Mouse (Mus musculus) v-Abl transformed pro-B cells (cell line): ENCODE measurements at regions not wholly inside any gene's neighbourhood (a gene's known extent, or its start where the extent isn't known, plus 50 kb on each side); places are given as distances from the start of the nearest gene placed in this dataset.

Experiments
- in situ Hi-C, 2 experiments: fragments of 400-800 bp; cut with MboI; formaldehyde crosslinking; loops; one replicate each; pipeline ENCODE4 v1.15.1; 2025; ENCODE audit not compliant: unreplicated experiment in 2 of 2

GRCm38 (mm10) chr5:148788690-148789089 is 140.4 kb downstream of the Katnal1 start:
- in situ Hi-C loops = loop anchor here in 1 of 2 experiments (25.0 kb wide), 1 partner anchor 849 kb away; the partner anchor contains the start of gene Hsph1

GRCm38 (mm10) chr5:148787270-148787669 is 141.8 kb downstream of the Katnal1 start:
- in situ Hi-C loops = loop anchor here in 1 of 2 experiments (25.0 kb wide), 1 partner anchor 850 kb away; the partner anchor contains the start of gene Hsph1

DNA sequence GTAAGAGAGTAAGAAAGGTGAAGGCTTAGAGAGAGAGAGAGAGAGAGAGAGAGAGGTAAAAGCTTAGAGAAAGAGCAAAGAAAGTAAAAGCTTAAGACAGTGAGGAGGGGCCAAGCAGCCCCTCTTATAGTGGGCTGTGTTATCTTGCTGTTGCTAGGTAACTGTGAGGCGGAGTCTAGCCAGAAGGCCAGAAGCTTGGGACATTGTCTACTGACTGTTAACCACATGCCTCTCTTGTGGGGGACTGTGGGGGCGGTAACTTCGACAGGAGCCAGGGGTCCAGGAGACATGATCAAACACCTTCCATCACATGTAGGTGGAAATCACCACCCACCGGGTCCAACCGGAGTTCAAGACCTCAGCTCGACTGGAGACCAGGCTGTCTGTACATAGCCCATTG is 148.0 kb downstream of the Katnal1 start:
- in situ Hi-C loops = loop anchor here in 1 of 2 experiments (25.0 kb wide), 1 partner anchor 856 kb away; the partner anchor contains the start of gene Hsph1

DNA sequence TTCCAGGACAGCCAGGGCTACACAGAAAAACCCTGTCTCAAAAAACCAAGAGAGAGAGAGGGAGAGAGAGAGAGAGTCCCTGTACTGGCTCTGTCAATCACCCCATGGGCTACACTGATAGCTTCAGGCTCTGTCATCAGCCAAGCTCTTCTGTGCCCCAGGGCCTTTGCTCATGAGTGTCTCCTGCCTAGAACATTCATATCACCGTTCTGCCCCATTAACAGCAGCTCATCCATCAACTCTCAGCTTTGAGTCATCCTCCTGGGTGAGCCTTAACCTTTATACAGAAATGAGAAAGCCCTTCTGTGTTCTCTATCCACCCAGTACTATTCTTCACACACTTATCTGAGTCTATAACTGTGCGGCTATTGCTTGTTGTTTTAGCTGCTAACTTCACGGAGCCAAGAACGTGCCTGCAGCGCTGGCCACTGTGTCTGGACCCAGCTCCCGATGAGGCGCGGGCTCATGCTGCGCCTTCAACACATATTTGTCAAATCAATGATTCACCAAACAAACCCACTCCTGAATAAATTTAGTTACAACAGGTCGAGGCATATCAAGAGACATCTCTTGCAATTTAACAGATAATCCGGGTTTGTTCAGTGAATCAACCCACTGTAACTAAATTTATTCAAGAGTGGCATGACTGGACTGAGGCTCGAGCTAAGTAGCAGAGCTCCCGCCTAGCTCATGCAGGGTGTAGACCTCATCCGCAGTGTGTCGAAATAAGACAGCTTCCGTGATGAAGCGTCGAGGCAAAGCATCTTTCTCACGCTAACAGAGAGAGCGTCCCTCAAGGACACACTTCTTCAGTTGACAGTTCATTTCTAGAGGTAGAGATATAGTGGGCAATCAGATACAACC is 152.1 kb downstream of the Katnal1 start:
- in situ Hi-C loops = loop anchor here in 1 of 2 experiments (25.0 kb wide), 1 partner anchor 860 kb away; the partner anchor contains the start of gene Hsph1

- in situ Hi-C loops = loop anchor here in 1 of 2 experiments (25.0 kb wide), 1 partner anchor 862 kb away; the partner anchor contains the start of gene Hsph1
Observed at GRCm38 (mm10) chr5:148775232-148775631, 153.9 kb downstream of the Katnal1 start.

DNA sequence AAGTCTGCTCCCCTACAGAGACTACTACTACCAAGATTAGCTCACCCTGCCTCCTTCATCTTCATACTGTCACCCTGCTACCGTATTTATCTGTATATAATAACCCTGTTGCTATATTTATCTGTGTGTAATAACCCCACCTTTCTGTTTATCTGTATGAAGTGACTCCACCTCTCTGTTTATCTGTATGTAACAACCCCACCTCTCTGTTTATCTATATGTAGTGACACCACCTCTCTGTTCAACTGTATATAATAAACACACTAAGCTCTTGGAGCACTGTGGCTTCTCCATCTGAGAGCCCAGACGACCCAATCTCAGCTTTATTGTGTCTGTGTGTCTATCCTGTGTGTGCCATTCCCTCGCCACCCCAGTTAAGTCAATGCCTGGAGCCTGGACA is 154.7 kb downstream of the Katnal1 start:
- in situ Hi-C loops = no loop called here

DNA sequence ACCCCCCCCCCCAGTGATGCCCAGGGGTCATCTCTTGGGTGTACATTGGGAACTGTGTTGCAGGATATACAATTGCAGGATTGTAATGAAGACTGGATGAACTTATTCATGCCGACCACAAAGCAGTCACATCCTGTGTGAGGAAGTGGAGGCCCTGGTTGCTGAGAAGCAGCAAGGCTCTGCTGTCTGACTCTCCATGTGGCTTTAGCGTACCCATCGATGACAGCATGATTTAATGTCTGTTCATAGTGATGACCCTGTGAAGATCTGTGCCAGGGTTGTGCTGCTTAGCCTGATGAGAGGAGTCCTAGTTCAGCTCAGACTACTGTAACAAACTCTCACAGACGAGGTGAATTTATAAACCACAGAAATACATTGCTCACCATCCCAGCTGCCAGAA is 159.7 kb downstream of the Katnal1 start:
- in situ Hi-C loops = no loop called here

- in situ Hi-C loops = no loop called here
Observed at GRCm38 (mm10) chr5:148768346-148768745, 160.8 kb downstream of the Katnal1 start.

DNA sequence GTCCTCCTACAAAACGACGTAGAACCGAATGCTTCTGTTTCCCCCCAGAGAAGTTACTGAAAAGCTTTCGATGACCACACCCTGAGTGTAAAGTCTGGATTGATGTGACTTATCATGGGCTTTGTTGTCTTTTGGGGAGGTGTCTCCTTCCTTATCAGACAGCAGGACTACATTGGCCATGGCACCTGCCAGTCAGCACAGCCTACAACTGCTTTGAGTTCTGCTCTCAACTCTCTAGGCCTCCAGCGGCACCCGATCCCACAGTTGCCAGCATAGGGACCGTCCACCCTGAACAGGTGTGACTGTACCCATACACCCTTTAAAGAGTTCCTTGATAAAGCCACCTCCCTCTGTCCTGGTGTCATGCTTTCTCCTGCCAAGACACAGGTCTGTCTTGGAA is 163.1 kb downstream of the Katnal1 start:
- in situ Hi-C loops = no loop called here

- in situ Hi-C loops = no loop called here
Observed at GRCm38 (mm10) chr5:148760108-148760507, 169.0 kb downstream of the Katnal1 start.

DNA sequence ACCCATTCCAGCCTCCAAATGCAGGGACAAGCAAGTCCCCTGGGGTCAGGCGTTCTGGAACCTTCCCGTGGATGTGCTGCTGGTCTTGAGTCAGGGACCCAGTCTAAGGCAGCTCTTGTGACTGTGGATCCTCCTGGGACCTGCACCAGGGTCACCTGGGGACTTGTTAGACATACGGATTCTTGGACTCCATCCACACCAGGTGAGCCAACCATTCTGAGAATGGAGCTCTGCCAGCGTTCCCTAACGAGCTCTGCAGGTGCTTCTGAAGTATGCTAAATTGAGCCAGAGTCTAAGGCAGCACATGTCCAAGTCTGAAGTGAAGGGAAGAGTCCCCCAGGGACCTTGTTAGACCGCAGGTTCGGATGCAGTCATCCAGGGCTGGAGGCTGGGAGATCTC is 170.3 kb downstream of the Katnal1 start:
- in situ Hi-C loops = no loop called here

DNA sequence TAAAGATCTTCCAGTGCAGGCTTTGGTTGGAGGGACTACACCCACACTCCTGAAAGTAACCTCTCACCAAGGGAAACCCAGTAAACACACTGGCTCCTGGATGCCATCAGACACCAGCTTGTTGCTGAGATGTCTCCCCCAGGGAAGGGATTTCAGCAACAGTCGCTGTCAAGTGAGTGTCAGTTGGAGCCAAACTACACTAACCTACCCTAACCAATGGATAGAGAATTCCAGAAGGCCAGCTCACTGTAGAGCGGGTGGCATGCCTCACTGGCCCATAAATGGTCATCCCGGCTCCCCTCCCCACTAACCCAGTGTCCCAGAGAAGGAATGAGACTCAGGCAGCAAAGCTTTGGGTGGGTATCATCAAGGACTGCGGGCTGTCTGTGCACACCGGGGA is 171.4 kb downstream of the Katnal1 start:
- in situ Hi-C loops = no loop called here

DNA sequence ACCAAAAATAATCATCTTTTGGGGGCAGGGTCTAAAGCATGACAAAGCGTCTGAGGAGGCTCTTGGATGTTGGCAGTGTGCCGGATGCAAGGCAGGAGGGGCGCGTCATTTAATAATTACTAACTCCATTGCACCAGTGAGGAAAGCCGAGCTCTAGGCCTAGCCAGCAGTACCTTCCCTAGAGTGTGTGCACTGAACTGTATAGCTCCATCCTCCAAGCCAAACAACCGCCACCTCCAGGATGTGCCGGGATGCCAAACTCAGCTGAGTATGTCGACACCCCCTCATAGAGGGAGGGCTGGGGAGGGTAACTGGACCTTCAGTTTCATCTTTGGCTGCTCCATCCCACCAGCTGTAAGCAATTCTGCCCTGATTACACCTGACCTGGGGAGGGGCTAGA is 171.9 kb downstream of the Katnal1 start:
- in situ Hi-C loops = no loop called here

DNA sequence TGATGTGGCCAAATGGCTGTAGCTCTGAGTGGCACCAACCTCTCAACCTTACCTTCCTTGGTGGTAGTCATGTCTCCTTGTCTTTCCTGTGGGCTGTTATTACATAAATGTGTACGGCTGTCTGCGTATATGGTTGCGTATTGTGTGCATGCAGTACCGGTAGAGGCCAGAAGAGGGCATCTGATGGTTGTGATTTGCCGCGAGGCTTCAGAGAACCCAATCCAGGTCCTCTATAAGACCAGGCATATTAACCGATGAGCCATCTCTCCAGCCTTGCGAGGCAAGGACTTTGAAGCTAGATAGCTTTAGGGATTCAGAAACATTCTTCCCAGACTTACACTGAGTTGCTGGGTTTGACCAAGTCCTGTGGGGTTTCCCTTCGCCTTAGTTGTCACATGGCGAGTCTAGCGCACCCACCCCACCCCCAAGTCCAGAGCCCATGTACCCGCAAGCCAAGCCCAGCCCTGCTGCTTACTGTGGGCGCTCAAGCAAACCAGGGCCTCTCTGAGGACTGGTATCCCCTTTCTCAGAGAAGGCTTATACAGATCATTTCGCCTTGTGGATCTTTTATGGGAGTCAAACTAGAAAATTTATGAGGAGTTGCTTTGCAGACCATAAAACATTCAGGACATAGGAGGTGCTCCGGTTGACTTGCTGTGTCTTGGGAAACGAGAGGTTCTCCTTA is 172.7 kb downstream of the Katnal1 start:
- in situ Hi-C loops = no loop called here

DNA sequence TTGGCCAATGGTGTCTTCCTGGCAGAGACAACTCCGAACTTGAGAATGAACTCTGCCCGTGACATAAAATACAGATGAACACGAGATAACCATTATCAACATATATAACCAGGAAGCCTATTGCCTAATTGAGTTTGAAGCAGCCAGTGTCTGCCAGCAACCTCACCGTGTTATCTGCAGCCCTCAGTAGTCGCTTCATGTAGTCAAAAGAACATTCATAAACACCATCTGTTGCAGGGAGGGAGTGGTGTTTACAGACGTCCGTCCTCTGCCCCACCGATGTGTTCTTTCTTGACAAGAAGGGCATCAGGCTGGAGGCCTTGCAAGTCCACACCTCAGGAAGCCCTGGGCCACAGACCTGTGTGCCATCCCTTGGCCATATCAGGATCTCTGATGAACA is 173.3 kb downstream of the Katnal1 start:
- in situ Hi-C loops = no loop called here

DNA sequence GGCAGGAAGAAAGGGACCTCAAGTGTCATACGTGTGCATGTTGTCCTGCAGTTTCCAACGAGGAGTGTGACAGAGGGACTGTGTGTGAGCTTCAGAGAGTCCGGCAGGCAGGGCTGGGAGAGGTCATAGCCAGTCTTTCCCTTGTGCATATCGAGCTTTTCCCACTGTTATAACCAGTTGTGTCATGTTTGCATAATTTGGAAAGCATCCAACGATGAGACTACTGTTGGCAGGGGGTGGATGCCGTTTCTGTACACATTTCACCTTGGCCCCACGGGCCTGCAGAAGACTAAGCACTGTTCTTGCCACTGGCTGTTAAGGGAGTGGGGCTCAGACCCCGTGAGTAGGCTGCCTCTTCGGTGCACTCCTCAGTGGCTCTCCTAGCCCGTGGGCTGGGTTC is 174.2 kb downstream of the Katnal1 start:
- in situ Hi-C loops = no loop called here

DNA sequence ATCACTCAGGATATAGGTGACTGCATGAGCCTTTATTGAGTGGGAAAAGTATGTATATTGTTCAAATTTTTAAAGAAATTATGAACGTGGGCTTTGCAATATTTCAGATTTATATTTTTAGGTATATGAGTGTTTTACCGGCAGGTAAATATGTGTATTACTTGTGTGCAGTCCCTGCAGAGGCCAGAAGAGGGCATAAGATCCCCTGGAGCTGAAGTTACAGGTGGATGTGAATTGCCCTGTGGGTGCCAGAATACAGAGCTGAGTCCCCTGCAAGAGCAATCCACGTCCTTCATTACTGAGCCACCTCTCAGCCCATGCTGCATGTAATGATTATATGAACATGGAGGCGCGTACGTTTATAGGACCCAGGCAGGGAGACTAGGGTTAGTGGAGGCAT is 174.8 kb downstream of the Katnal1 start:
- in situ Hi-C loops = no loop called here

GRCm38 (mm10) chr5:148753457-148753856 is 175.7 kb downstream of the Katnal1 start:
- in situ Hi-C loops = no loop called here

DNA sequence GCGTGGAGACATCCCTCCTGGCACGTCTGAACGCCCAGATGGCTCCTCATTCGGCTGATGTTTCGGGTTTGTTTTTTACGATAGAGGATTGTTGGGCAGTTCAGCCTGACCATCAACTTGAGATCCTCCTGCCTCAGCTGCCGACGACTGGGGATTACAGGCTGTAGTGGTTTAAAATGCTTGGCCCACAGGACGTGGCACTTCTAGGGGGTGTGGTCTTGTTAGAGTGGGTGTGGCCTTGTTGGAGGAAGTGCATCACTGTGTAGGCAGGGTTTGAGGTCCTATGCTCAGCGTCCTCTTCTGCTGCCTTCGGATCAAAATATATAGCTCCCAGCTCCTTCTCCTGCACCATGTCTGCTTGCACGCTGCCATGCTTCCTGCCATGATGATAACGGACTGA is 177.1 kb downstream of the Katnal1 start:
- in situ Hi-C loops = no loop called here

DNA sequence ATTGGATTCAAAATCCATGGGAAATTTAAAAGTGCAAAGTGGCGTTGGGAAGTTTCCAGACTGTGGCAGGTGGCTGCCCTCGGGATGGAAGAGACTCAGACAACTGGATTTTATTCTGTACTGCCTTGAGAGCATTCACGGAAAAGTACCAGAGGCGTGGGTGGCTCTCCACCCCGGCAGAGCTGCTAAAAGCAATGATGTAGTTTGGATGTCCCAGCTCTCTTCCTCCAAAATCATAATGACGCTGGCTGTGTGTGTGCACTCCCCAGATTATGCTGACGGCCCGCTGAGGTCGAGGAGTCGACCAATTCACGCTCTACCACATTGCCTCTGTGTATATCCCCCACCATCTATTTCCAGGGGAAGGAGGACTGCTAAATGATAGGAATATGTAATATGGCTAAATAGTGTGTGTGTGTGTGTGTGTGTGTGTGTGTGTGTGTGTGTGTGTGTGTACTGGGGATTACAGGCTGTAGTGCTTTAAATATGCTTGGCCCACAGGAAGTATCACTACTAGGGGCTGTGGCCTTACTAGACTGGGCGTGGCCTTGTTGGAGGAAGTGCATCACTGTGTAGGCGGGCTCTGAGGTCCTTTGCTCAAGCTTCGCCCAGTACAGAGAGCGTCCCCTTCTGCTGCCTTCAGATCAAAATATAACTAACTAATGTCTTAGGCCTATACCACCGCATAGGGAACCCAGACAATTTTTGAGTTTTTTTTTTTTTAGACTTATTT is 179.0 kb downstream of the Katnal1 start:
- in situ Hi-C loops = no loop called here
